Mouse (Mus musculus) forebrain, embryonic 16.5 days (tissue): ENCODE results near the gene Mamld1. TPM values are rescaled to one million over a fixed set of nuclear protein-coding genes. Genes with fewer than 3 reads are reported as not detected.

Experiments used
- ATAC-seq: fragments of 200-750 bp; cut with Nextera tagmentation; 2 replicates; pipeline ENCODE4 v1.8.0; 2017; ENCODE audit warnings: mild to moderate bottlenecking, moderate library complexity
- H3K27ac ChIP-seq: fragments of 300-500 bp; sonication (generic); 2 replicates; pipeline ENCODE4 v1.5.1; 2014; ENCODE audit warnings: low read length, control low read depth
- H3K27me3 ChIP-seq: fragments of 300-500 bp; sonication (generic); replicated peaks from 2 replicates; pipeline ENCODE4 v1.6.1; 2014; ENCODE audit warnings: low read length; ENCODE audit not compliant: control insufficient read depth, insufficient read depth
- H3K36me3 ChIP-seq: fragments of 300-500 bp; sonication (generic); 2 replicates; pipeline ENCODE4 v1.6.1; 2014; ENCODE audit not compliant: control insufficient read depth, insufficient read depth
- H3K4me1 ChIP-seq: fragments of 300-500 bp; sonication (generic); replicated peaks from 2 replicates; pipeline ENCODE4 v1.6.1; 2014; ENCODE audit warnings: low read length; ENCODE audit not compliant: control insufficient read depth, insufficient read depth
- H3K4me2 ChIP-seq: fragments of 300-500 bp; sonication (generic); 2 replicates; pipeline ENCODE4 v1.6.1; 2014; ENCODE audit warnings: mild to moderate bottlenecking, low read length, control low read depth
- H3K4me3 ChIP-seq: fragments of 300-500 bp; sonication (generic); replicated peaks from 2 replicates; pipeline ENCODE4 v1.5.1; 2014; ENCODE audit warnings: mild to moderate bottlenecking, low read length, control low read depth
- H3K9ac ChIP-seq: fragments of 300-500 bp; sonication (generic); replicated peaks from 2 replicates; pipeline ENCODE4 v1.6.1; 2014; ENCODE audit warnings: low read depth, low read length, control low read depth
- H3K9me3 ChIP-seq: fragments of 300-500 bp; sonication (generic); 2 replicates; pipeline ENCODE4 v1.6.1; 2016; ENCODE audit warnings: low read length; ENCODE audit not compliant: control insufficient read depth
- WGBS: fragments of 180-500 bp; shearing (Covaris S2); extraction: QIAGEN DNeasy Blood & Tissue Kit; methylation state at CpG from one replicate; pipeline ENCODE4 v1.1.7; 2014; 5-methylcytosine and 5-hydroxymethylcytosine counted together
- polyA plus RNA-seq: library from polyadenylated mRNA; unstranded; fragments of >200 nt; fragmentation: Nextera tagmentation; extraction: Ambion mirVana; gene quantifications from 2 replicates; pipeline ENCODE4 v1.2.1, GENCODE M21; 2015

The Mamld1 gene
- polyA plus RNA-seq, 1 experiment from 2014 or later: 5.4 TPM

GRCm38 (mm10) chrX:71053246-71053645 is 3.2 kb downstream of the Mamld1 start:
- no peak overlapping the region for H3K4me3 ChIP-seq
- ATAC-seq: no peak

GRCm38 (mm10) chrX:71056968-71057367 is 6.9 kb downstream of the Mamld1 start:
- 75% methylated on average over 2 of the region's 2 CpGs for WGBS
- Histone ChIP-seq H3K4me1 (0 out of 2 replicates have a peak, but pooled peaks cover 3% of the 10 kb centered on the region), H3K9me3 (no peaks in the 10 kb centered on the region), H3K27me3 (no peaks in the 10 kb centered on the region), H3K4me3 (no peak overlapping the region), H3K4me2 (no peak overlapping the region), H3K9ac (no peak overlapping the region), H3K36me3 (no peaks in the 10 kb centered on the region), H3K27ac (no peak overlapping the region)
- no peak for ATAC-seq

More at GRCm38 (mm10) chrX:71053246-71053645, 3.2 kb downstream of the Mamld1 start:
- Histone ChIP-seq H3K4me1 (0 out of 2 replicates have a peak, but pooled peaks cover 7% of the 10 kb centered on the region), H3K9ac (no peak overlapping the region), H3K27ac (no peak overlapping the region), H3K4me2 (peak overlapping the region; percentile 61; the same call in 1 of the 2 replicates), H3K9me3 (no peaks in the 10 kb centered on the region), H3K36me3 (no peaks in the 10 kb centered on the region), H3K27me3 (no peaks in the 10 kb centered on the region)
- 24% methylated on average over 5 of the region's 5 CpGs for WGBS

GRCm38 (mm10) chrX:71085092-71085807 is 35.2 kb downstream of the Mamld1 start:
- Histone ChIP-seq H3K4me3 (no peak overlapping the region), H3K9me3 (no peaks in the 10 kb centered on the region), H3K27me3 (no peaks in the 10 kb centered on the region), H3K4me1 (no peaks in the 10 kb centered on the region; the same call in 1 of the 2 replicates), H3K4me2 (no peak overlapping the region), H3K27ac (no peak overlapping the region), H3K36me3 (no peaks in the 10 kb centered on the region), H3K9ac (no peak overlapping the region)
- no peak for ATAC-seq
- WGBS: 74% methylated on average over 4 of the region's 4 CpGs

- WGBS: 67% methylated on average over 4 of the region's 4 CpGs
- ATAC-seq: no peak
- no peaks in the 10 kb centered on the region; the same call in 1 of the 2 replicates for H3K4me1 ChIP-seq
These were observed 37.5 kb downstream of the Mamld1 start for GRCm38 (mm10) chrX:71087370-71088079.

GRCm38 (mm10) chrX:71088080-71088414 is 38.0 kb downstream of the Mamld1 start:
- 33% methylated on average over 3 of the region's 3 CpGs for WGBS
- H3K36me3 ChIP-seq: no peaks in the 10 kb centered on the region
- ATAC-seq: peak; percentile 31; the same call in 1 of the 2 replicates

More at GRCm38 (mm10) chrX:71087370-71088079, 37.5 kb downstream of the Mamld1 start:
- H3K9ac ChIP-seq: no peak overlapping the region
- no peak overlapping the region for H3K27ac ChIP-seq
- H3K36me3 ChIP-seq: no peaks in the 10 kb centered on the region
- H3K9me3 ChIP-seq: no peaks in the 10 kb centered on the region
- no peak overlapping the region for H3K4me3 ChIP-seq
- no peaks in the 10 kb centered on the region for H3K27me3 ChIP-seq
- H3K4me2 ChIP-seq: no peak overlapping the region

GRCm38 (mm10) chrX:71105820-71106219 is 55.8 kb downstream of the Mamld1 start:
- H3K9ac ChIP-seq: no peak overlapping the region
- H3K27me3 ChIP-seq: no peaks in the 10 kb centered on the region
- no peak overlapping the region for H3K27ac ChIP-seq
- no peaks in the 10 kb centered on the region for H3K9me3 ChIP-seq
- no peaks in the 10 kb centered on the region for H3K4me1 ChIP-seq
- no peak overlapping the region for H3K4me2 ChIP-seq
- H3K36me3 ChIP-seq: no peaks in the 10 kb centered on the region
- no peak overlapping the region for H3K4me3 ChIP-seq
- no peak for ATAC-seq

More at GRCm38 (mm10) chrX:71088080-71088414, 38.0 kb downstream of the Mamld1 start:
- H3K27me3 ChIP-seq: no peaks in the 10 kb centered on the region
- H3K4me1 ChIP-seq: no peaks in the 10 kb centered on the region; the same call in 1 of the 2 replicates
- no peak overlapping the region for H3K27ac ChIP-seq
- H3K9ac ChIP-seq: no peak overlapping the region
- no peak overlapping the region for H3K4me3 ChIP-seq
- no peak overlapping the region for H3K4me2 ChIP-seq
- no peaks in the 10 kb centered on the region for H3K9me3 ChIP-seq

- H3K27ac ChIP-seq: no peak overlapping the region
- 88% methylated on average over 4 of the region's 4 CpGs for WGBS
- no peaks in the 10 kb centered on the region for H3K4me1 ChIP-seq
- H3K9me3 ChIP-seq: no peaks in the 10 kb centered on the region
- H3K4me3 ChIP-seq: no peak overlapping the region
- ATAC-seq: no peak
- no peaks in the 10 kb centered on the region for H3K36me3 ChIP-seq
- H3K27me3 ChIP-seq: no peaks in the 10 kb centered on the region
- no peak overlapping the region for H3K9ac ChIP-seq
- H3K4me2 ChIP-seq: no peak overlapping the region
These were observed 56.3 kb downstream of the Mamld1 start for GRCm38 (mm10) chrX:71106392-71106791.

- 82% methylated on average over 4 of the region's 4 CpGs for WGBS
- Histone ChIP-seq H3K27me3 (no peaks in the 10 kb centered on the region), H3K27ac (no peak overlapping the region), H3K36me3 (no peaks in the 10 kb centered on the region), H3K4me1 (no peaks in the 10 kb centered on the region), H3K4me2 (no peak overlapping the region), H3K9ac (no peak overlapping the region), H3K9me3 (no peaks in the 10 kb centered on the region), H3K4me3 (no peak overlapping the region)
- ATAC-seq: no peak
These were observed 58.1 kb downstream of the Mamld1 start for GRCm38 (mm10) chrX:71108056-71108735.

GRCm38 (mm10) chrX:71110333-71110732 is 60.3 kb downstream of the Mamld1 start:
- Histone ChIP-seq H3K9me3 (no peaks in the 10 kb centered on the region), H3K27me3 (no peaks in the 10 kb centered on the region), H3K4me3 (no peak overlapping the region), H3K27ac (no peak overlapping the region), H3K4me2 (no peak overlapping the region), H3K4me1 (no peaks in the 10 kb centered on the region), H3K9ac (no peak overlapping the region), H3K36me3 (no peaks in the 10 kb centered on the region)
- 69% methylated on average over 2 of the region's 2 CpGs for WGBS
- no peak for ATAC-seq
